Mouse (Mus musculus) embryonic facial prominence, embryonic 13.5 days (tissue): ENCODE data around the gene Tbx5. TPM values are rescaled to one million over a fixed set of nuclear protein-coding genes. Genes with fewer than 3 reads are reported as not detected.

Experiments
- ATAC-seq: fragments of 200-750 bp; cut with Nextera tagmentation; 2 replicates; pipeline ENCODE4 v1.8.0; 2017; ENCODE audit warnings: low read depth; ENCODE audit not compliant: insufficient number of reproducible peaks, insufficient read depth, low FRiP score, low TSS enrichment
- H3K27ac ChIP-seq: fragments of 300-500 bp; sonication (generic); 2 replicates; pipeline ENCODE4 v1.5.1; 2015; ENCODE audit warnings: moderate library complexity, mild to moderate bottlenecking, inconsistent platforms
- H3K27me3 ChIP-seq: fragments of 300-500 bp; sonication (generic); 2 replicates; pipeline ENCODE4 v1.6.1; 2015; ENCODE audit warnings: mild to moderate bottlenecking, inconsistent platforms
- H3K36me3 ChIP-seq: fragments of 300-500 bp; sonication (generic); 2 replicates; pipeline ENCODE4 v1.6.1; 2015; ENCODE audit warnings: mild to moderate bottlenecking, inconsistent platforms
- H3K4me1 ChIP-seq: fragments of 300-500 bp; sonication (generic); 2 replicates; pipeline ENCODE4 v1.6.1; 2015; ENCODE audit warnings: inconsistent platforms
- H3K4me2 ChIP-seq: fragments of 300-500 bp; sonication (generic); 2 replicates; pipeline ENCODE4 v1.6.1; 2015; ENCODE audit warnings: moderate library complexity, mild to moderate bottlenecking, inconsistent platforms
- H3K4me3 ChIP-seq: fragments of 300-500 bp; sonication (generic); 2 replicates; pipeline ENCODE4 v1.5.1; 2015; ENCODE audit warnings: mild to moderate bottlenecking, inconsistent platforms
- H3K9ac ChIP-seq: fragments of 300-500 bp; sonication (generic); 2 replicates; pipeline ENCODE4 v1.6.1; 2015; ENCODE audit warnings: mild to moderate bottlenecking, inconsistent platforms
- H3K9me3 ChIP-seq: fragments of 300-500 bp; sonication (generic); 2 replicates; pipeline ENCODE4 v1.6.1; 2016; ENCODE audit warnings: inconsistent platforms
- WGBS: fragments of 180-500 bp; shearing (Covaris S2); methylation state at CpG from one replicate; pipeline ENCODE4 v1.1.7; 2015; ENCODE audit warnings: mixed read lengths; 5-methylcytosine and 5-hydroxymethylcytosine counted together
- polyA plus RNA-seq: library from polyadenylated mRNA; unstranded; fragments of >200 nt; fragmentation: Nextera tagmentation; extraction: Ambion mirVana; gene quantifications from 2 replicates; pipeline ENCODE4 v1.2.1, GENCODE M21; 2015

Tbx5 gene
- polyA plus RNA-seq, 1 experiment from 2014 or later, result 1.4 TPM

DNA sequence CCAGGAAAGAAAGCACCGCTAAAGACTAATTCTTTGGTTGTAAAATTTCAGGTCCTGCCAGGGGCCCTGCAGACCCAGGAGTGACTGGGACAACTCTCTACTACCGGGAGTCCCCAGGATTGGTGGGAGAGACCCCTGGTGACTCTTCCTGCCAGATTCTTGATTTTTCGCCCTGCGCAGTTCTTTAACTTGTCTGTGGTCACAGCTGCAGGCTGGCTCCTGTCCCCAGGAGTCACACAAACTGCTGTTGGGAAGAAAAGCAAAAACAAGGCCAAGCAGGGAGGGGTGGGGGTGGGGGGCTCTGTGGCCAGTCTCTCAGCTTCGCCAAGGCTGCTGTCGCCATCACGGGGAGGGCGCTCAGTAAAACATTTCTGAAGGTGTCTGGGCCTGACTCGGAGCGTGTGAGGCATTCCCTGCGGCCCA, 32.2 kb upstream of the Tbx5 start:
- Histone ChIP-seq H3K27me3 (peaks cover 100% of the 10 kb centered on the region), H3K9me3 (no peaks in the 10 kb centered on the region), H3K36me3 (no peaks in the 10 kb centered on the region), H3K4me1 (peaks cover 9% of the 10 kb centered on the region; the same call in 1 of the 2 replicates), H3K4me2 (no peak overlapping the region), H3K9ac (no peak overlapping the region), H3K27ac (no peak overlapping the region), H3K4me3 (no peak overlapping the region)
- 2% methylated on average over 11 of the region's 11 CpGs for WGBS
- no peak for ATAC-seq

DNA sequence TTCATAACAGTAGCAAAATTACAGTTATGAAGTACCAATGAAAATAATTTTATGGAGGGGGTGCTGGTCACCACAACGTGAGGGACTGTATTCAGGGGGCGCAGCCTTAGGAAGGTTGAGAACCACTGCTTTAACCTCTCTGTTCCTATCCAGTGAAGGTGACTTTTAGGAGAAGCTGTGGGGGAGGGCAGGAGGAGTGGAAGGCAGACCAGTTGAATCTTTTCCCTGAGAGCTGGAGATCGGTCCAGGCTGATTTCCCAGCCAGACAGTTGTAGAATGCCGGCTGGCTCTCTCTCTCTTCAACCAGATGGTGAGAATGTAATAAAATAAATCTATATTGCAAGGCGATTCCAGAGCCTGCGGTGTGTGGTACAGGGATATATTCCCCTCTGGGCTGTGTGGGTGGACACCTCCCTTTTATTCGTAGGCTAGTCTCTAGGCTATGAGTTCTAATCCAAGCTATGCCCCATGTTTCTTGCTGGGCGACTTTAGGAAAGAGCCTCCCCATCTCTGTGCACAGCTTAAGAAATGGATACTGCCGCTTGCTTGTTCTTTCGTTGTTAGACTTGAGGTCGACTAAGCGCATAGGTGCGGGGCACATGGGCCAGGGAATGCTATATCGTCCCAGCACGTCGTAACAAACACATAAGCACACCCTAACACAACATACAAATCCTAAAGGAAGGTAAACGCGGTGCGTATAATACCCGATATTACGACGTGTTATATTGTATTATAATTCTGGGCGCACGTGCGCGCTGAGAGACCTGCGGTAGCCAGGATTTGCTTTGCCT, 29.7 kb upstream of the Tbx5 start:
- Histone ChIP-seq H3K27ac (no peak overlapping the region), H3K36me3 (no peaks in the 10 kb centered on the region), H3K27me3 (peaks cover 100% of the 10 kb centered on the region), H3K9me3 (no peaks in the 10 kb centered on the region), H3K9ac (no peak overlapping the region), H3K4me2 (no peak overlapping the region), H3K4me3 (0 out of 2 replicates have a peak overlapping the region, but pooled peaks have one; percentile 20), H3K4me1 (peaks cover 9% of the 10 kb centered on the region; the same call in 1 of the 2 replicates)
- 2% methylated on average over 27 of the region's 27 CpGs for WGBS
- no peak for ATAC-seq

DNA sequence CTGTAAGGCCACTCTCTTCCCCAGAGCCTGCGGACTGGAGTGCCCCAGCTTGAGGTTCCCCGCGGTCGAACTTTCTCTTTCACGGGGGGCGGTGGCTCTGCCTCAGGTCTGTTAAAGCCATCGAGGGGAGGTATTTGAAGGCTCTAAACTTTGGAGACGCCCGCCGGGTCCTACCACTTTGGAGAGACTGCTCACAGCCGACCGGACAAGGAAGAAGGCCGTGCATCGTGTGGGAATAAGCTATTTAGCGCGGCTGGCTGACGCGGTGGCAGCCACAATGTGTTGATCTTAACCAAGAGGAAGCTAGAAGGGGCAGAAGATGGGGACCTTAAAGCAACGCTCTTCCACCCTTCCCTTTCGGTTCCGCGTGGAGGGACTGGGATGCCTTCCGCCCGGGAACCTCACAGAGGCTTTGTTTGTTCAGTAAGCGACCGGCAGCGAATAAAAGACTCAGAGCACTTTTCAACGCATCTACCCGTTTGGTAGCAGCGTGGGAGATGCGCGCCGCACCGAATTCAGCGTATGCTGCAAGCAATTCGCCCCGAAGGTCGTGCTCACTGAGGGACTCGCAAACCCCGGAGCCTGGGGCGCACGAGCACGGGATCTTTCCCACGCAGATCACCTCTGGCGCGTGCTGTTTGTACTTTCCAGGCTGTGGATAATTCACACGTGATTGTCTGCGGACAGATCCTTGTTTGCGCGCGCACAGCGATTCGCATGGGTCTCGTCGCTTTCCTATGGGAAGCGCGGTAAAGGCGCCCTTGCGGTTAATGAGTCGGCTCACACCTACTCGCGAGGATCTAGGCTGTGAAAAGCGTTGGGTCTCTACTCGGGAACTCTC, 28.8 kb upstream of the Tbx5 start:
- H3K27ac ChIP-seq, result no peak overlapping the region
- H3K9ac ChIP-seq, result no peak overlapping the region
- H3K4me1 ChIP-seq, result peaks cover 9% of the 10 kb centered on the region; the same call in 1 of the 2 replicates
- H3K4me3 ChIP-seq, result peak overlapping the region; percentile 20
- 0 out of 2 replicates have a peak overlapping the region, but pooled peaks have one; percentile 22 for H3K4me2 ChIP-seq
- H3K9me3 ChIP-seq, result no peaks in the 10 kb centered on the region
- H3K27me3 ChIP-seq, result peaks cover 100% of the 10 kb centered on the region
- ATAC-seq, result no peak
- no peaks in the 10 kb centered on the region for H3K36me3 ChIP-seq
- WGBS, result under 1% methylated on average over 64 of the region's 64 CpGs

DNA sequence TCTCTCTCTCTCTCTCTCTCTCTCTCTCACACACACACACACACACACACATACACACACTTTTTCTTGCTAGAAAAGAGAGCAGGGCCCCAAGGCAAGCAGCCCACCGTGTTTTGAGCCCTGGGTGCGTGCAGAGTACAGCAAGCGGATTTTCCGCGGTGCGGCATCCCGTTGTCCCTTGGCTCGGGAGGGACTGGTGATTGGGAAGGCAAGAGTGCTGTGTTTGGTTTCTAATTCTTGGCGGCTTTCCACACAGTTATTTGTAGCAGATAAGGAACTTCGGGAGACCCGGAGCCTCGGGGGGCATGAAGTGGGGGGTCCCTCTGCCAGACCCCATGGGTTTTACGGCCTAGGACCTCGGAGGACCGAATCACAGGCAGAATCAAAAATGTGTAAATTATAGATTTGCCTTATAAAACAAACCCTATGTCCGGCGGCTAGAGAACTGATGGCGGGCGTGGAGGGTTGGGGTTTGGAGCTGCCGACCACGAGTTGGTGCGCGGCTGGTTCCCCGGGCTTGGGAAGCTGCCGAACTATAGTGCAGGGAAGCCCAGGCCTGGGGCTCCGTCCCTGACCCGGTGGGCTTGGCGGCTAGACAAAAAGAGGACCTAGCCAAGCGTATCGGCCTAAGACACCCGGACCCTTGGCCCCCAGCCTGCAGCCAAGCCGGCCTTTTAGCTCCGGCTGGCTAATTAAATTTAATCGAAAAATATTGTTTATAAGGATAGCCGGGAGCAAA, 28.0 kb upstream of the Tbx5 start:
- Histone ChIP-seq H3K4me1 (peaks cover 9% of the 10 kb centered on the region; the same call in 1 of the 2 replicates), H3K4me3 (no peak overlapping the region), H3K9ac (no peak overlapping the region), H3K27me3 (peaks cover 100% of the 10 kb centered on the region), H3K36me3 (no peaks in the 10 kb centered on the region), H3K4me2 (0 out of 2 replicates have a peak overlapping the region, but pooled peaks have one; percentile 22), H3K9me3 (peaks cover 4% of the 10 kb centered on the region; the same call in 1 of the 2 replicates), H3K27ac (no peak overlapping the region)
- no peak for ATAC-seq
- under 1% methylated on average over 35 of the region's 35 CpGs for WGBS

DNA sequence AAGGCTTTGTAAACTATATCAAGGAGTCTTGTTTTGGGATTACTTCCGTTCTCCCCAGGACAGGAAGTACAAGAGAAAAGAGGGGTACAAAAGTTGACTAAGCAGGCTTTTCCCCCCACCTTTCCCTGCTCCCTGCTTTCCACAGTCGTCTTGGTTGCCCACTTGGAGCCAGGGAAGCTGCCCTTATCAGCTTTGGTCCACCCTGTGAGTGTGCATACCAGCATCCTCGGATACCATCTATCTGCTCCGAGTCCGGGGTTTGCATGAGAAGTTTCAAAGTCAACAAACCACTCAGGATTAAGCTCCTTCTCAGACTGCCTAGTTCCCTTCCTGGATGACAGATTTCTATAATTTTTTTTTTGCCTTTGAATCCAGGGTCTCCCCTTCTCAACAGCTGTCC, 26.8 kb upstream of the Tbx5 start:
- Histone ChIP-seq H3K9me3 (peaks cover 4% of the 10 kb centered on the region; the same call in 1 of the 2 replicates), H3K27ac (no peak overlapping the region), H3K9ac (no peak overlapping the region), H3K36me3 (no peaks in the 10 kb centered on the region), H3K27me3 (peaks cover 100% of the 10 kb centered on the region), H3K4me3 (no peak overlapping the region), H3K4me2 (no peak overlapping the region), H3K4me1 (peaks cover 6% of the 10 kb centered on the region; the same call in 1 of the 2 replicates)
- under 1% methylated on average over 5 of the region's 5 CpGs for WGBS
- ATAC-seq, result no peak

DNA sequence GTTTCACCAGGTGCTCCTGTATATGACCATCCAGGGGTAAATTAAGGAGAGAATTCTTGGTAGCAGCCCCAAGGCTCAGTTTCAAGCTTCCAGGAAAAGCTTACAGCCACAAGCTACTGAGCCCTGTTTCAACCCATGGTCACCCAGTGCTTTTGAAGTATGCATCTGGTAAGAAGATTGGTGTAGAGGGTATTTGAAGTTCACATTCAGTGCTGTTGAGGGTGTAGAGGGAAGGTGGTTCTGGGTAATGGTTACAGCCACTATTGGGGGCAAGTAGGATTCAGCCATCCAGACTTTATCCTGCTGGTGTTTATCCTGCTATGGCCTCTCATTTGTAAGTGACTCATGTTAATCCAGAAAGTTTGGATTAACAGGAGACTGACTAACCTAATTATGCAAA, 26.0 kb upstream of the Tbx5 start:
- H3K9ac ChIP-seq, result no peak overlapping the region
- no peak overlapping the region for H3K4me3 ChIP-seq
- H3K4me2 ChIP-seq, result no peak overlapping the region

DNA sequence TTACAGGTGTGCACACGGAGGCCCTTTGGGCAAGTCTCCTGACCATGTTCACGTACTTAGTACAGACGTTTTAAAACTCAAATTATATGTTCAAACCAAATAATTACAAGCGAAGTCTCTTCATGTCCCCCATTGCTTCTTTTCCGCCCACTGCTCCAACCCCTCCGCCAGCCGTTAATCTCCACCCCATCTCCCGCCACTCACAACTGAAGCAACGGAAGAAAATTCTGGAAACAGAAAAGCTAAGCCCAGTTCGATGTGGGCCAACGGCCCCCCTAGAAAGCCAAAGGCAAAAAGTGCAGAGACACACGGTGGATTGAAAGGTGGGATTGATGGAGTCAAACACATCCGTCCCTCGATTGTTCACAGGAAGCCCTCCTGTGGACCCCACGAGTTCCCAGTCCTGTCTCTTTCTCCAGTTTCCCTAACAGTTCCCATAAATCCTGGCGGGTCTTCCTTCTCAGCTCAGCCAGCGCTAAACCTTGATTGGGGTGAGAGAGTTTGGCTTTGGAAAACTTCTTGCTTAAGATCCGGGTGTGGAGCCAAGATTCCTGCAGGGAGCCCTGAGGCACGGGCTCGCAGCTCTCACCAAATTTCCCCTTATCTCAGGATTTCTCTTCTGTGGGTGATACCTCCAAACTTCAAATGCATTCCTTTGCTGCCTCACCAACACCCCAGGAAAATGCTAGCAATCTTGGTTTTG, 24.8 kb upstream of the Tbx5 start:
- no peak overlapping the region for H3K4me3 ChIP-seq
- no peak for ATAC-seq
- no peak overlapping the region for H3K4me2 ChIP-seq

More for the DNA sequence above, 26.0 kb upstream of the Tbx5 start:
- H3K36me3 ChIP-seq, result no peaks in the 10 kb centered on the region
- peaks cover 4% of the 10 kb centered on the region; the same call in 1 of the 2 replicates for H3K9me3 ChIP-seq
- H3K4me1 ChIP-seq, result peaks cover 6% of the 10 kb centered on the region; the same call in 1 of the 2 replicates
- H3K27me3 ChIP-seq, result peaks cover 100% of the 10 kb centered on the region
- ATAC-seq, result no peak
- no peak overlapping the region for H3K27ac ChIP-seq

DNA sequence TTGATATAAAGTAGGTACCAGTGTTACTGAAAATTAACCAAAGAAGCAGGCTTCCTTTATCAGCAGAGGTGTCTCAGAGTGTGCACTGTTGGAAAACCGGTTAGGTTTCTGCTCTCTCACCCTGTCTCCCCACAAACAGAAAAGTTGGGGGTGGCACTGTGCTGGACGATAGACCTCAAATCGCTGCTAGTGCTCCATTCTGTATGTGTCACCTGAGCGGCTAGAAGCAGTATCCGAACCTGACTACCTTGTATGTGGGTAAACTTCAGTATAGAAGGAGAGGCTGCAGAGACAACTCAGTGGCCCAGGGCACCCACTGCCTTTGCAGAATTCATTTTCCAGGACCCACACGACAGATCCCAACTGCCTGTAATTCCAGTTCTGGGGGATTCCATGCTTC, 23.8 kb upstream of the Tbx5 start:
- Histone ChIP-seq H3K9ac (no peak overlapping the region), H3K27me3 (peaks cover 98% of the 10 kb centered on the region), H3K9me3 (peaks cover 4% of the 10 kb centered on the region; the same call in 1 of the 2 replicates), H3K4me3 (no peak overlapping the region), H3K4me2 (no peak overlapping the region), H3K36me3 (no peaks in the 10 kb centered on the region), H3K27ac (no peak overlapping the region), H3K4me1 (peaks cover 3% of the 10 kb centered on the region; the same call in 1 of the 2 replicates)
- WGBS, result 37% methylated on average over 6 of the region's 6 CpGs
- ATAC-seq, result no peak

More for the DNA sequence above, 24.8 kb upstream of the Tbx5 start:
- Histone ChIP-seq H3K4me1 (peaks cover 6% of the 10 kb centered on the region; the same call in 1 of the 2 replicates), H3K27ac (no peak overlapping the region), H3K9me3 (peaks cover 4% of the 10 kb centered on the region; the same call in 1 of the 2 replicates), H3K27me3 (peaks cover 99% of the 10 kb centered on the region), H3K9ac (no peak overlapping the region), H3K36me3 (no peaks in the 10 kb centered on the region)
- WGBS, result 2% methylated on average over 20 of the region's 20 CpGs

DNA sequence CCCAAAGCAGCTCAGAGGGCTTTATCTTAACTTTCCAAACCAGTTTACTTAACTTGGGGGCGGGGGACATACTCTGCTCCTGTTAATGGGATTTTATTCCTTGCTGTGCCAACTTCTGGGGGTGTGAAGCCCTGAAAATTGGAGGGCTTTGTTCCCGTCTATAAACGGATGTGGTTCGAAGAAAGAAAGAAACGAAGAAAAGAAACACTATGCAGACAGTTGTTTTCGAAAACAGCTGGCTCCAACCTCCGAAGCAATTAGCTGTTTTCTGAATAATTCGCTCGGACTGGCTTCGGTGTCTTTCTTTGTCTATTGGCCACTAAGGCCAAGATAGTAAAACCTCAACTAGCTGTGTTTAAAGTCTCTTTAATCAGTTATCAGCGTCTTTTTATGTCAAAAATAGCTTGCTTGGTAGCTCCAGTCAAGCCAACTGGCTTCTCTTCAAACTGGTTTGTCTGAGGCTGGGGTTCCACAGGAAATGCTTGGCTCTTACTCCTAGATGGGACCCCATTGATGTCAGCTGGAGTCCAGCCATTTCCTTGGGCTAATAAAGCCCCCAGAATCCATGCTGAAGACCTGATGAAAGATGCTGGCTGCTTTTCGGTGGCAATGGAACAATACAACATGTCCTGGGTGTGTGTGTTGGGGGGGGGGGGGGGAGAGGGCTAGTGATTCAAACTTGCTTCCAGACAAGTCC, 21.3 kb upstream of the Tbx5 start:
- H3K4me3 ChIP-seq, result no peak overlapping the region
- no peak overlapping the region for H3K27ac ChIP-seq
- WGBS, result 65% methylated on average over 12 of the region's 12 CpGs
- H3K36me3 ChIP-seq, result no peaks in the 10 kb centered on the region
- no peak for ATAC-seq
- peaks cover 4% of the 10 kb centered on the region; the same call in 1 of the 2 replicates for H3K9me3 ChIP-seq
- H3K4me1 ChIP-seq, result no peaks in the 10 kb centered on the region
- no peak overlapping the region for H3K4me2 ChIP-seq
- peaks cover 87% of the 10 kb centered on the region for H3K27me3 ChIP-seq
- H3K9ac ChIP-seq, result no peak overlapping the region

DNA sequence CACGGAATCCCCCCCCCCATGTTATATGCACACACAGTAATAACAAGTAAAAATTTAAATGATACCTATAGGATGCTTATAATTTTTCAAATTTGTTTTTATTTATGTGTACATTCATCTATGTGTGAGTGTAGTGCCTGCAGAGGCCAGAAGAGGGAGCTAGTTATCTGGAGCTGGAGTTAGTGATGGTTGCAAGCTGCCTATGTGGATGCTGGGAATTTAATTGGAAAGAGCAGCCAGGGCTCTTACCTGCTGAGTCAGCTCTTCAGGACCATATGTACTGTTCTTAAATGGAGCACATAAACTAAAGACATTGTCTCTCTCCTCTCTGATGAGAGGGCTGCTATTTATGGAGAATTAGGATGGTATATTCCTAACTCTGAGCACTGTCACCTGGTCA, 17.2 kb upstream of the Tbx5 start:
- WGBS, result 46% methylated on average over 1 of the region's 1 CpGs
- H3K4me1 ChIP-seq, result no peaks in the 10 kb centered on the region
- H3K9ac ChIP-seq, result no peak overlapping the region
- H3K9me3 ChIP-seq, result no peaks in the 10 kb centered on the region
- no peak overlapping the region for H3K4me2 ChIP-seq
- H3K4me3 ChIP-seq, result no peak overlapping the region
- H3K27ac ChIP-seq, result no peak overlapping the region
- peaks cover 82% of the 10 kb centered on the region for H3K27me3 ChIP-seq
- no peaks in the 10 kb centered on the region for H3K36me3 ChIP-seq
- ATAC-seq, result no peak
